Mouse (Mus musculus) heart, postnatal 0 days (tissue): ENCODE results near the gene Zbtb17. TPM values are rescaled to one million over a fixed set of nuclear protein-coding genes. Genes with fewer than 3 reads are reported as not detected.

Experiments
- ATAC-seq: fragments of 200-750 bp; cut with Nextera tagmentation; 2 replicates; pipeline ENCODE4 v1.8.0; 2017; ENCODE audit warnings: low read depth, moderate number of reproducible peaks, moderate library complexity; ENCODE audit not compliant: insufficient read depth
- DNase-seq: peaks from one replicate; pipeline ENCODE4 v3.0.0-alpha.2; 2016; ENCODE audit warnings: low spot score
- H3K27ac ChIP-seq: fragments of 300-500 bp; sonication (generic); 2 replicates; pipeline ENCODE4 v1.5.1; 2014; ENCODE audit warnings: low read depth, mild to moderate bottlenecking
- H3K27me3 ChIP-seq: fragments of 300-500 bp; sonication (generic); 2 replicates; pipeline ENCODE4 v1.6.1; 2014; ENCODE audit warnings: low read length, mixed read lengths; ENCODE audit not compliant: control insufficient read depth, insufficient read depth
- H3K36me3 ChIP-seq: fragments of 300-500 bp; sonication (generic); replicated peaks from 2 replicates; pipeline ENCODE4 v1.6.1; 2014; ENCODE audit warnings: low read length, mixed read lengths; ENCODE audit not compliant: control insufficient read depth, insufficient read depth
- H3K4me1 ChIP-seq: fragments of 300-500 bp; sonication (generic); 2 replicates; pipeline ENCODE4 v1.6.1; 2014; ENCODE audit warnings: antibody characterized with exemption; ENCODE audit not compliant: control insufficient read depth, insufficient read depth
- H3K4me2 ChIP-seq: fragments of 300-500 bp; sonication (generic); 2 replicates; pipeline ENCODE4 v1.6.1; 2014; ENCODE audit warnings: low read depth, mild to moderate bottlenecking, low read length, moderate library complexity
- H3K4me3 ChIP-seq: fragments of 300-500 bp; sonication (generic); 2 replicates; pipeline ENCODE4 v1.5.1; 2014; ENCODE audit warnings: low read depth, low read length
- H3K9ac ChIP-seq: fragments of 300-500 bp; sonication (generic); replicated peaks from 2 replicates; pipeline ENCODE4 v1.6.1; 2014; ENCODE audit warnings: low read depth, low read length, mixed read lengths
- H3K9me3 ChIP-seq: fragments of 300-500 bp; sonication (generic); replicated peaks from 2 replicates; pipeline ENCODE4 v1.6.1; 2016; ENCODE audit warnings: low read length; ENCODE audit not compliant: control insufficient read depth
- CTCF ChIP-seq: IDR thresholded peaks from 2 replicates; pipeline ENCODE4 v1.5.1; 2016; ENCODE audit warnings: antibody characterized with exemption, control low read depth, low read depth
- EP300 ChIP-seq: IDR thresholded peaks from 2 replicates; pipeline ENCODE4 v1.6.1; 2016; ENCODE audit warnings: antibody characterized with exemption, low read depth
- WGBS: fragments of 180-500 bp; shearing (Covaris S2); extraction: QIAGEN DNeasy Blood & Tissue Kit; methylation state at CpG from one replicate; pipeline ENCODE4 v1.1.7; 2014; 5-methylcytosine and 5-hydroxymethylcytosine counted together
- polyA plus RNA-seq: library from polyadenylated mRNA; unstranded; fragments of >200 nt; fragmentation: Nextera tagmentation; extraction: Ambion mirVana; gene quantifications from 2 replicates; pipeline ENCODE4 v1.2.1, GENCODE M21; 2015
- total RNA-seq: library from RNA; depleted of rRNA; stranded (reverse); fragments of >200 nt; gene quantifications from 2 replicates; pipeline ENCODE4 v1.2.3, GENCODE M21; 2014; ENCODE audit warnings: low replicate concordance

The Zbtb17 gene
- total and polyA plus RNA-seq, 2 experiments from 2014 or later: 18.1 to 32.7 TPM

DNA sequence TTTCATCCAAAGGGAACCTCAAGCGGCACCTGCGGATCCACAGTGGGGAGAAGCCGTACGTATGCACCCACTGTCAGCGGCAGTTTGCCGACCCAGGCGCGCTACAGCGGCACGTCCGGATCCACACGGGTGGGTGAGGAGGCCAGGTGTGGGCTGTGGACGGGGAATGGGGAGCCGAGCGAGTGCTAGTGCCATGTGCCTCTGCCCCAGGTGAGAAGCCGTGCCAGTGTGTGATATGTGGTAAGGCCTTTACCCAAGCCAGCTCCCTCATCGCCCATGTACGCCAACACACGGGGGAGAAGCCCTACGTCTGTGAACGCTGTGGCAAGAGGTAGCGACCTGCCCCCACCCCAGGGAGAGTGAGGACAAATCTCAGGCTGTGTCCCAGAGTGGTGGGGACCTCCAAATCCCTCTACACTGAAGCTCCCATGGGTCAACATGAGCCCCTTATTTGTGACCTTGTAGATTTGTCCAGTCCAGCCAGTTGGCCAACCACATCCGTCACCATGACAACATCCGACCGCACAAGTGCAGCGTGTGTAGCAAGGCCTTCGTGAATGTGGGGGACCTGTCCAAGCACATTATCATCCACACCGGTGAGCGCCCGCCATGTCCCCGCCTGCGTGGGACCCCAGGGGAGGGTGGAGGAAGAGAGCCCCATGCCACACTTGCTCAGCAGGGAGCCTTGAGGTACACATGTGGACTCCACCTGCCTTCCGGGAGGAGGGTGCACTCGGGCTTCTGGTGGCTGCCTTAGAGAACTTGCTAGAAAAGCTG lies 21.2 kb downstream of the Zbtb17 start:
- H3K27ac ChIP-seq: no peak overlapping the region
- H3K4me3 ChIP-seq: no peak overlapping the region
- TF ChIP-seq CTCF (no peak), EP300 (no peak)
- H3K9ac ChIP-seq: no peak overlapping the region
- WGBS: 90% methylated on average over 34 of the region's 34 CpGs
- no peaks in the 10 kb centered on the region for H3K27me3 ChIP-seq
- DNase-seq (no peak), ATAC-seq (no peak)
- H3K9me3 ChIP-seq: no peaks in the 10 kb centered on the region
- H3K4me1 ChIP-seq: no peaks in the 10 kb centered on the region
- H3K4me2 ChIP-seq: no peak overlapping the region
- peaks cover 90% of the 10 kb centered on the region for H3K36me3 ChIP-seq

DNA sequence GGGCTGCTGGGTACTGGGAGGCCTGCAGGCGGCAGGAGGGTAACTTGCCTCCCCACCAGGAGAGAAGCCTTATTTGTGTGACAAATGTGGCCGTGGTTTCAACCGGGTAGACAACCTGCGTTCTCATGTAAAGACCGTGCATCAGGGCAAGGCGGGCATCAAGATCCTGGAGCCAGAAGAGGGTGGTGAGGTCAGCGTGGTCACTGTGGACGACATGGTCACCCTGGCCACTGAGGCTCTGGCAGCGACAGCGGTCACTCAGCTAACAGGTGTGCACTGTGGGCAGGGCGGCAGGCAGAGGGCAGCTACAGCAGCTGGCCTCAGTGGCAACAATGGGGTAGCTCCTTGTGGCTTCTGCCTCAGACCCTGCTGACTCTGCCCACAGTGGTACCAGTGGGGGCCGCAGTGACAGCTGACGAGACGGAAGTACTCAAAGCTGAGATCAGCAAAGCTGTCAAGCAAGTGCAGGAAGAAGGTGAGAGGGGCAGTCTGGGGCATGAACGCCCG lies 21.9 kb downstream of the Zbtb17 start:
- H3K4me1 ChIP-seq: no peaks in the 10 kb centered on the region
- H3K9me3 ChIP-seq: no peaks in the 10 kb centered on the region; the same call in 1 of the 2 replicates
- no peaks in the 10 kb centered on the region for H3K27me3 ChIP-seq
- no peak overlapping the region for H3K4me2 ChIP-seq
- H3K27ac ChIP-seq: no peak overlapping the region
- 87% methylated on average over 16 of the region's 16 CpGs for WGBS
- H3K36me3 ChIP-seq: peaks cover 96% of the 10 kb centered on the region
- H3K9ac ChIP-seq: no peak overlapping the region
- TF ChIP-seq EP300 (no peak), CTCF (no peak)
- no peak overlapping the region for H3K4me3 ChIP-seq
- ATAC-seq: no peak
- DNase-seq: no peak

GRCm38 (mm10) chr4:141466844-141467580 lies 22.6 kb downstream of the Zbtb17 start:
- WGBS: 77% methylated on average over 15 of the region's 15 CpGs
- Histone ChIP-seq H3K4me2 (no peak overlapping the region), H3K9me3 (no peaks in the 10 kb centered on the region; the same call in 1 of the 2 replicates), H3K36me3 (peaks cover 98% of the 10 kb centered on the region), H3K27ac (no peak overlapping the region), H3K27me3 (no peaks in the 10 kb centered on the region), H3K4me3 (no peak overlapping the region), H3K9ac (no peak overlapping the region), H3K4me1 (no peaks in the 10 kb centered on the region)
- no peak for DNase-seq
- TF ChIP-seq CTCF (peak; percentile 18; the same call in 1 of the 2 replicates), EP300 (no peak)
- no peak for ATAC-seq

GRCm38 (mm10) chr4:141467581-141467927 lies 23.1 kb downstream of the Zbtb17 start:
- DNase-seq: no peak
- Histone ChIP-seq H3K4me2 (no peak overlapping the region), H3K27ac (no peak overlapping the region), H3K9me3 (no peaks in the 10 kb centered on the region; the same call in 1 of the 2 replicates), H3K36me3 (peaks cover 98% of the 10 kb centered on the region), H3K9ac (no peak overlapping the region), H3K4me3 (no peak overlapping the region), H3K27me3 (no peaks in the 10 kb centered on the region), H3K4me1 (no peaks in the 10 kb centered on the region)
- 75% methylated on average over 6 of the region's 6 CpGs for WGBS
- TF ChIP-seq EP300 (no peak), CTCF (no peak)
- ATAC-seq: no peak

DNA sequence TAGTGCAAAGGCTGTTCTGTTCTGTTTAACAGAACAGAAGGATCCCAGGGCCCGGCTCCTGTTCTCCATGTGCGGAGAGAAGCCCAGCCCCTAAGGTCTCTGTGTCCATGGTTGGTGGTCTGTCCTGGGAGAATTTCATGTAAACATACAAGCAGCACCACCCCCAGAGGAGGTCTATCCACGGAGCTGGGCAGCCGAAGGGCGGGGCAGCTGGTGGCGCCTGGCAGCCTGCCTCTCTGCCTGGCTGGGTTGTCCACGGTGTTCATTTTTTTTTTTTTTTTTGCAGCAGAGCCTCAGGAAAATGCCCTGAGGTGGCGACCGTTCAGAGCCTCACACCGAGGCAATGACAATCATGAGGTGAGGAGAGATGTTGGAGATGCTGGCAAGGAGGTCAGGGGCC lies 24.1 kb downstream of the Zbtb17 start:
- no peak for ATAC-seq

More for the DNA sequence above, 24.1 kb downstream of the Zbtb17 start:
- DNase-seq: no peak
- no peaks in the 10 kb centered on the region; the same call in 1 of the 2 replicates for H3K9me3 ChIP-seq
- H3K27ac ChIP-seq: no peak overlapping the region
- no peak for TF ChIP-seq EP300
- no peak for TF ChIP-seq CTCF
- no peaks in the 10 kb centered on the region for H3K4me1 ChIP-seq
- no peak overlapping the region for H3K4me3 ChIP-seq
- H3K36me3 ChIP-seq: peaks cover 99% of the 10 kb centered on the region
- 50% methylated on average over 10 of the region's 10 CpGs for WGBS
- H3K27me3 ChIP-seq: no peaks in the 10 kb centered on the region
- H3K4me2 ChIP-seq: no peak overlapping the region
- H3K9ac ChIP-seq: no peak overlapping the region
